Mouse (Mus musculus) CH12.LX (cell line): Measurements from ENCODE around the gene Ilkap. TPM values are rescaled to one million over a fixed set of nuclear protein-coding genes. Genes with fewer than 3 reads are reported as not detected.

Experiments used
- DNase-seq: peaks from one replicate; pipeline ENCODE4 v3.0.0-alpha.2; 2013; ENCODE audit errors: extremely low read depth
- H3K27ac ChIP-seq: 2 replicates; pipeline ENCODE4 v1.5.1; 2012; ENCODE audit warnings: low read depth, mild to moderate bottlenecking, control low read depth, moderate library complexity; ENCODE audit not compliant: insufficient read depth
- H3K27me3 ChIP-seq: replicated peaks from 2 replicates; pipeline ENCODE3; 2012; ENCODE audit warnings: inconsistent platforms
- H3K36me3 ChIP-seq, 2 experiments: replicated peaks in 1 of 2; 2 replicates each; pipeline versions ENCODE3 to v1.6.1; 2012; ENCODE audit warnings: inconsistent platforms in 1 of 2, low read length in 1 of 2, mild to moderate bottlenecking in 1 of 2, mixed read lengths in 1 of 2, moderate library complexity in 1 of 2; ENCODE audit not compliant: control insufficient read depth in 1 of 2, insufficient read depth in 1 of 2
- H3K4me1 ChIP-seq, 2 experiments: 2 replicates each; pipeline ENCODE4 v1.6.1; 2012; ENCODE audit warnings: inconsistent platforms in 1 of 2, moderate library complexity in 1 of 2; ENCODE audit not compliant: insufficient read depth in 2 of 2, control insufficient read depth in 1 of 2
- H3K4me2 ChIP-seq: 2 replicates; pipeline ENCODE4 v1.6.1; 2012; ENCODE audit warnings: low read depth, mild to moderate bottlenecking, control low read depth; ENCODE audit not compliant: poor library complexity, insufficient read depth, severe bottlenecking
- H3K4me3 ChIP-seq, 3 experiments: fragments of 150-350 bp in 1 of 3; sonication (generic) in 1 of 3; replicated peaks in 1 of 3; 2 replicates each; pipeline versions ENCODE3 to v1.5.1; 2011 to 2012; ENCODE audit warnings: low read depth in 2 of 3, low read length in 2 of 3, mild to moderate bottlenecking in 2 of 3, moderate library complexity in 2 of 3, control low read depth in 1 of 3, improper control_type of control experiment in 1 of 3, inconsistent platforms in 1 of 3, mixed read lengths in 1 of 3; ENCODE audit not compliant: poor library complexity in 1 of 3
- H3K79me2 ChIP-seq: replicated peaks from 2 replicates; pipeline ENCODE4 v1.6.1; 2012; ENCODE audit warnings: mild to moderate bottlenecking, moderate library complexity; ENCODE audit not compliant: control insufficient read depth, poor library complexity, insufficient read depth, severe bottlenecking; ENCODE audit errors: extremely low read depth
- H3K9ac ChIP-seq: 2 replicates; pipeline ENCODE4 v1.6.1; 2012; ENCODE audit warnings: low read depth, mild to moderate bottlenecking, control low read depth, moderate library complexity; ENCODE audit not compliant: insufficient read depth
- H3K9me3 ChIP-seq: replicated peaks from 2 replicates; pipeline ENCODE3; 2012; ENCODE audit warnings: low read length, inconsistent platforms, mixed read lengths
- CHD1 ChIP-seq: IDR thresholded peaks from 2 replicates; pipeline ENCODE4 v1.6.1; 2012; ENCODE audit warnings: low read depth, low read length, improper control_type of control experiment, inconsistent platforms
- CHD2 ChIP-seq: IDR thresholded peaks from 2 replicates; pipeline ENCODE4 v1.6.1; 2011; ENCODE audit warnings: low read length, improper control_type of control experiment
- E2F4 ChIP-seq: IDR thresholded peaks from 2 replicates; pipeline ENCODE4 v1.6.1; 2011; ENCODE audit warnings: low read depth, low read length, improper control_type of control experiment; ENCODE audit not compliant: insufficient replicate concordance
- HCFC1 ChIP-seq: IDR thresholded peaks from 2 replicates; pipeline ENCODE4 v1.6.1; 2012; ENCODE audit warnings: low read depth, mild to moderate bottlenecking, inconsistent platforms, low read length, improper control_type of control experiment
- KAT2A ChIP-seq: IDR thresholded peaks from 2 replicates; pipeline ENCODE4 v1.6.1; 2012; ENCODE audit warnings: low read length, improper control_type of control experiment, inconsistent platforms; ENCODE audit not compliant: insufficient replicate concordance
- MAX ChIP-seq: IDR thresholded peaks from 2 replicates; pipeline ENCODE4 v1.6.1; 2011; ENCODE audit warnings: low read length, improper control_type of control experiment
- MEF2A ChIP-seq: IDR thresholded peaks from 2 replicates; pipeline ENCODE4 v1.6.1; 2014; ENCODE audit warnings: low read depth, mild to moderate bottlenecking, inconsistent platforms, low read length, improper control_type of control experiment, borderline replicate concordance
- MXI1 ChIP-seq: IDR thresholded peaks from 2 replicates; pipeline ENCODE4 v1.6.1; 2011; ENCODE audit warnings: mild to moderate bottlenecking, low read depth, low read length, improper control_type of control experiment
- NRF1 ChIP-seq: IDR thresholded peaks from 2 replicates; pipeline ENCODE4 v1.6.1; 2014; ENCODE audit warnings: low read depth, mild to moderate bottlenecking, inconsistent platforms, low read length, improper control_type of control experiment, moderate library complexity
- PAX5 ChIP-seq: IDR thresholded peaks from 2 replicates; pipeline ENCODE4 v1.6.1; 2012; ENCODE audit warnings: low read length, inconsistent platforms, mixed read lengths
- POLR2A ChIP-seq: IDR thresholded peaks from 2 replicates; pipeline ENCODE4 v1.6.1; 2011; ENCODE audit warnings: low read depth, mild to moderate bottlenecking, improper control_type of control experiment, low read length
- RAD21 ChIP-seq: IDR thresholded peaks from 2 replicates; pipeline ENCODE4 v1.6.1; 2011; ENCODE audit warnings: low read depth, mild to moderate bottlenecking, low read length, improper control_type of control experiment, moderate library complexity
- RCOR1 ChIP-seq: conservative IDR thresholded peaks from 2 replicates; pipeline ENCODE4 v1.6.1; 2012; ENCODE audit warnings: low read depth, mild to moderate bottlenecking, inconsistent platforms, low read length, improper control_type of control experiment
- SIN3A ChIP-seq: IDR thresholded peaks from 2 replicates; pipeline ENCODE4 v1.6.1; 2012; ENCODE audit warnings: low read length, improper control_type of control experiment, inconsistent platforms
- TBP ChIP-seq: conservative IDR thresholded peaks from 2 replicates; pipeline ENCODE4 v1.6.1; 2011; ENCODE audit warnings: low read depth, low read length, improper control_type of control experiment
- TCF12 ChIP-seq: IDR thresholded peaks from 2 replicates; pipeline ENCODE4 v1.6.1; 2014; ENCODE audit warnings: low read depth, mild to moderate bottlenecking, inconsistent platforms, low read length, improper control_type of control experiment
- USF2 ChIP-seq: conservative IDR thresholded peaks from 2 replicates; pipeline ENCODE4 v1.6.1; 2011; ENCODE audit warnings: low read depth, low read length, improper control_type of control experiment
- dilution Hi-C: fragments of 300-500 bp; cut with MboI; formaldehyde crosslinking; loops from 2 replicates; pipeline ENCODE4 v1.14.3; 2020; ENCODE audit warnings: low sequenced_read_pairs; ENCODE audit not compliant: extremely low pct_unique_long_range_greater_than_20kb, extremely low pct_ligation_motif_present
- in situ Hi-C: fragments of 300-500 bp; cut with MboI; formaldehyde crosslinking; loops from 3 replicates; pipeline ENCODE4 v1.14.3; 2019; ENCODE audit warnings: low sequenced_read_pairs, low pct_ligation_motif_present, low pct_unique_long_range_greater_than_20kb, mixed read lengths
- polyA plus RNA-seq: library from polyadenylated mRNA; unstranded; fragments of >175 nt; gene quantifications from 2 replicates; pipeline ENCODE4 v1.2.1, GENCODE M21; 2012; ENCODE audit warnings: low read depth; ENCODE audit not compliant: insufficient read length
- total RNA-seq, 2 experiments: library from RNA; depleted of rRNA; stranded (reverse); fragments of 300-350 nt in 1 of 2; fragments of >200 nt in 1 of 2; gene quantifications; 2 replicates each; pipeline ENCODE4 v1.2.3; 2012 to 2014

Ilkap gene
- total and polyA plus RNA-seq, 3 experiments: 77.9 to 101 (median 79.1) TPM

- Histone ChIP-seq H3K36me3 (peaks cover 31 to 84% of the 10 kb centered on the region in 2 experiments), H3K9ac (no peak overlapping the region), H3K27ac (no peak overlapping the region), H3K4me1 (peaks cover 7 to 22% of the 10 kb centered on the region in 2 experiments; a peak in 3 of 4 replicates), H3K27me3 (no peaks in the 10 kb centered on the region), H3K4me3 (no peak overlapping the region), H3K4me2 (no peak overlapping the region), H3K79me2 (no peaks in the 10 kb centered on the region), H3K9me3 (peaks cover 6% of the 10 kb centered on the region)
- TF ChIP-seq RCOR1 (no peak), USF2 (no peak), MEF2A (no peak)
- dilution Hi-C loops (no loop called here), in situ Hi-C loops (no loop called here)
- no peak for DNase-seq
These were observed 43.9 kb upstream of the Ilkap start for GRCm38 (mm10) chr1:91442350-91442990.

- H3K4me1 ChIP-seq: peaks cover 10 to 27% of the 10 kb centered on the region in 2 experiments; a peak in 3 of 4 replicates
- dilution Hi-C loops (no loop called here), in situ Hi-C loops (no loop called here)
- H3K79me2 ChIP-seq: no peaks in the 10 kb centered on the region
- TF ChIP-seq POLR2A: no peak
- no peak for TF ChIP-seq MXI1
- TF ChIP-seq, all 38 proteins: peak for 0
- Histone ChIP-seq H3K36me3 (peaks cover 28 to 79% of the 10 kb centered on the region in 2 experiments), H3K4me3 (no peak overlapping the region), H3K9ac (no peak overlapping the region), H3K9me3 (peaks cover 1% of the 10 kb centered on the region), H3K27ac (no peak overlapping the region), H3K4me2 (no peak overlapping the region), H3K27me3 (no peaks in the 10 kb centered on the region)
- no peak for DNase-seq
These were observed 43.2 kb upstream of the Ilkap start for GRCm38 (mm10) chr1:91441855-91442254.

- in situ Hi-C loops: no loop called here
- dilution Hi-C loops: no loop called here
- Histone ChIP-seq H3K36me3 (peaks cover 22 to 67% of the 10 kb centered on the region in 2 experiments), H3K4me1 (peaks cover 23 to 48% of the 10 kb centered on the region in 2 experiments), H3K4me3 (no peak overlapping the region), H3K27ac (no peak overlapping the region), H3K4me2 (no peak overlapping the region), H3K79me2 (no peaks in the 10 kb centered on the region), H3K9me3 (no peaks in the 10 kb centered on the region), H3K27me3 (no peaks in the 10 kb centered on the region), H3K9ac (no peak overlapping the region)
- TF ChIP-seq TBP (no peak), CHD2 (no peak), KAT2A (no peak), E2F4 (no peak), CHD1 (no peak), SIN3A (no peak), NRF1 (no peak), PAX5 (no peak), RAD21 (no peak), MAX (no peak), HCFC1 (no peak), TCF12 (no peak)
- DNase-seq: no peak
These were observed 41.2 kb upstream of the Ilkap start for GRCm38 (mm10) chr1:91439776-91440175.
